Mouse (Mus musculus): ENCODE data around the gene Plxdc1.

Plxdc1 gene

GRCm38 (mm10) chr11:98012831-98013230, 26.6 kb upstream of the Plxdc1 start:
- DNase-seq, result no peak

GRCm38 (mm10) chr11:98011716-98012115, 25.5 kb upstream of the Plxdc1 start:
- no peak for DNase-seq

- DNase-seq, result no peak
These were observed 21.8 kb upstream of the Plxdc1 start for GRCm38 (mm10) chr11:98008087-98008486.

- no peak for DNase-seq
These were observed 19.4 kb upstream of the Plxdc1 start for GRCm38 (mm10) chr11:98005686-98006085.

GRCm38 (mm10) chr11:98005076-98005475, 18.8 kb upstream of the Plxdc1 start:
- DNase-seq, result no peak

- DNase-seq, result no peak
These were observed 17.9 kb upstream of the Plxdc1 start for GRCm38 (mm10) chr11:98004161-98004560.

GRCm38 (mm10) chr11:98003171-98003671, 17.0 kb upstream of the Plxdc1 start:
- no peak for DNase-seq

GRCm38 (mm10) chr11:98002627-98003026, 16.4 kb upstream of the Plxdc1 start:
- DNase-seq, result peak; percentile 68

GRCm38 (mm10) chr11:98001986-98002385, 15.7 kb upstream of the Plxdc1 start:
- no peak for DNase-seq

- DNase-seq, result no peak
These were observed 15.1 kb upstream of the Plxdc1 start for GRCm38 (mm10) chr11:98001351-98001824.

GRCm38 (mm10) chr11:98000378-98001140, 14.3 kb upstream of the Plxdc1 start:
- no peak for DNase-seq

- DNase-seq, result no peak
These were observed 13.5 kb upstream of the Plxdc1 start for GRCm38 (mm10) chr11:97999748-98000147.

GRCm38 (mm10) chr11:97998898-97999608, 12.8 kb upstream of the Plxdc1 start:
- DNase-seq, result no peak

GRCm38 (mm10) chr11:97998074-97998793, 12.0 kb upstream of the Plxdc1 start:
- no peak for DNase-seq

- no peak for DNase-seq
These were observed 11.2 kb upstream of the Plxdc1 start for GRCm38 (mm10) chr11:97997387-97997960.

- no peak for DNase-seq
These were observed 10.4 kb upstream of the Plxdc1 start for GRCm38 (mm10) chr11:97996691-97997090.

GRCm38 (mm10) chr11:97995564-97996288, 9.5 kb upstream of the Plxdc1 start, which contains the start of gene Arl5c:
Gene Arl5c (minus strand): TSS chr11:97996181.
- no peak for DNase-seq

- peak; percentile 86 for DNase-seq
These were observed 8.4 kb upstream of the Plxdc1 start for GRCm38 (mm10) chr11:97994539-97995100.

GRCm38 (mm10) chr11:97988530-97989096, 2.4 kb upstream of the Plxdc1 start:
- peak; percentile 96 for DNase-seq

GRCm38 (mm10) chr11:97987551-97988526, 1.6 kb upstream of the Plxdc1 start:
- DNase-seq, result peak; percentile 98
